ENCODE assay signal across 9 mouse cellular contexts in the genomic region with DNA sequence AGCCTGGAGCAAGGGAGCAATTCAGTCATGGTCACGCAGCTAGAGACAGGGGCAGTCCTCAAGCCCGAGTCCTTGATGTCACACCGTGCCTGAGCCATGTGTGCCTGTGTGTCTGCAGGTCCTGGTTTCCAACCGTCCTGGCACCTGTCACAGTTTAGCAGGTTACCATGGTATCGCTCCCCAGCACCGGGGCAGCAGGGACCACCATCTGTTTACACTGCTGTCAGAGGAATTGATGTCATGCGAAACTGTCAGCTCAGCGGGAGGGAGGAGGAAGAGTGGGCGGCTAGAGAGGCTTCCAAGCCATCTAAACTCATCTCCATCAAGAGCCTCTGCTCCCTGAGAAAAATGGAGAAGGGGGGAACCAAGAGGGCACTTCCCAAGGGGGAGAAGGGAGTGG.
DNase-seq lines count a peak whose midpoint lies in the region; ATAC-seq and TF ChIP-seq lines count a peak whose summit lies in the region.
"Had no signal": no experiment of that assay in that cellular context is flagged by ENCODE, and none has a peak within 500 bp of the region (broad histone marks: within the 10 kb centered on the region; RNA-seq: fewer than 3 reads in every experiment).

No protein-coding gene starts in this region.

- no peak overlapping the region for H3K4me2 ChIP-seq in embryonic facial prominence, embryonic 15.5 days (replicated peaks)
- no peak overlapping the region for H3K4me2 ChIP-seq in neural tube, embryonic 13.5 days
- no peak overlapping the region for H3K4me2 ChIP-seq in liver, postnatal 0 days (ENCODE audit: low read depth, low read length)
- no peak overlapping the region for H3K4me2 ChIP-seq in kidney, embryonic 15.5 days

- 0 out of 2 replicates have a peak, but pooled peaks have one; percentile 51 for ATAC-seq in embryonic facial prominence, embryonic 15.5 days (ENCODE audit: insufficient number of reproducible peaks, low FRiP score, low TSS enrichment, low read depth)
- peak; percentile 66; the same call in 1 of the 2 replicates for ATAC-seq in neural tube, embryonic 13.5 days (ENCODE audit: low read depth)
- no peak for ATAC-seq in liver, postnatal 0 days
- no peak for ATAC-seq in kidney, embryonic 15.5 days (replicated peaks; ENCODE audit: low FRiP score)

- no peaks in the 10 kb centered on the region for H3K27me3 ChIP-seq in embryonic facial prominence, embryonic 15.5 days
- H3K27me3 ChIP-seq in neural tube, embryonic 13.5 days, result no peaks in the 10 kb centered on the region
- H3K27me3 ChIP-seq in liver, postnatal 0 days (ENCODE audit: insufficient read depth, low read length), result 0 out of 2 replicates have a peak, but pooled peaks cover 3% of the 10 kb centered on the region
- H3K27me3 ChIP-seq in kidney, embryonic 15.5 days, result no peaks in the 10 kb centered on the region

- H3K4me3 ChIP-seq in embryonic facial prominence, embryonic 15.5 days (replicated peaks), result no peak overlapping the region
- no peak overlapping the region for H3K4me3 ChIP-seq in neural tube, embryonic 13.5 days
- H3K4me3 ChIP-seq in liver, postnatal 0 days (ENCODE audit: low read depth, low read length), result no peak overlapping the region
- no peak overlapping the region for H3K4me3 ChIP-seq in kidney, embryonic 15.5 days (replicated peaks)

- no peak overlapping the region for H3K9ac ChIP-seq in embryonic facial prominence, embryonic 15.5 days
- no peak overlapping the region for H3K9ac ChIP-seq in neural tube, embryonic 13.5 days
- no peak overlapping the region for H3K9ac ChIP-seq in liver, postnatal 0 days (replicated peaks)
- H3K9ac ChIP-seq in kidney, embryonic 15.5 days, result no peak overlapping the region

- WGBS in embryonic facial prominence, embryonic 15.5 days, result 24% methylated on average over 9 of the region's 9 CpGs
- WGBS in neural tube, embryonic 13.5 days, result 15% methylated on average over 9 of the region's 9 CpGs
- WGBS in liver, postnatal 0 days (ENCODE audit: insufficient replicate concordance), result 16% methylated on average over 8 of the region's 9 CpGs
- 22% methylated on average over 9 of the region's 9 CpGs for whole genome bisulfite sequencing in kidney, embryonic 15.5 days

- TF ChIP-seq CTCF in liver, postnatal 0 days (IDR thresholded peaks at IDR 0.05; ENCODE audit: low read depth), result no peak

- TF ChIP-seq EP300 in liver, postnatal 0 days (IDR thresholded peaks at IDR 0.05; ENCODE audit: low read depth), result no peak

- peak; percentile 96 to 97 for DNase-seq in cerebellum, postnatal 10 days
- DNase-seq in layer of hippocampus, adult 9-10 months (ENCODE audit: low spot score), result peak; percentile 73
- no peak for DNase-seq in liver, postnatal 0 days
- DNase-seq in adrenal gland, adult 18-20 months (ENCODE audit: low spot score in 2 of 2), result no peak
- DNase-seq: kidney, adult 8-10 months; lung, adult 18-20 months had no signal

- H3K4me1 ChIP-seq in embryonic facial prominence, embryonic 15.5 days, result no peaks in the 10 kb centered on the region
- H3K4me1 ChIP-seq in neural tube, embryonic 13.5 days (replicated peaks), result peaks cover 19% of the 10 kb centered on the region
- H3K4me1 ChIP-seq in liver, postnatal 0 days (ENCODE audit: insufficient read depth), result no peaks in the 10 kb centered on the region
- H3K4me1 ChIP-seq in kidney, embryonic 15.5 days, result no peaks in the 10 kb centered on the region

- H3K27ac ChIP-seq in embryonic facial prominence, embryonic 15.5 days (replicated peaks), result no peak overlapping the region
- H3K27ac ChIP-seq in neural tube, embryonic 13.5 days (replicated peaks), result peak overlapping the region; percentile 61
- H3K27ac ChIP-seq in liver, postnatal 0 days (ENCODE audit: low read depth), result no peak overlapping the region
- no peak overlapping the region for H3K27ac ChIP-seq in kidney, embryonic 15.5 days

- H3K36me3 ChIP-seq in embryonic facial prominence, embryonic 15.5 days, result no peaks in the 10 kb centered on the region
- no peaks in the 10 kb centered on the region for H3K36me3 ChIP-seq in neural tube, embryonic 13.5 days
- no peaks in the 10 kb centered on the region for H3K36me3 ChIP-seq in liver, postnatal 0 days (replicated peaks; ENCODE audit: insufficient read depth, low read length)
- H3K36me3 ChIP-seq in kidney, embryonic 15.5 days, result no peaks in the 10 kb centered on the region

- H3K9me3 ChIP-seq in embryonic facial prominence, embryonic 15.5 days (replicated peaks), result no peaks in the 10 kb centered on the region
- no peaks in the 10 kb centered on the region for H3K9me3 ChIP-seq in neural tube, embryonic 13.5 days
- H3K9me3 ChIP-seq in liver, postnatal 0 days (ENCODE audit: low read length), result no peaks in the 10 kb centered on the region
- no peaks in the 10 kb centered on the region for H3K9me3 ChIP-seq in kidney, embryonic 15.5 days (replicated peaks)

Comparison
In these comparisons a context has a peak if more than half of its experiments do, and no peak if none do; other contexts are left out.
1. DNase-seq: peak in cerebellum, postnatal 10 days (2 of 2) and layer of hippocampus, adult 9-10 months (single experiment); none in liver, postnatal 0 days (single experiment) and adrenal gland, adult 18-20 months (0 of 2).
2. ATAC-seq: peak in embryonic facial prominence, embryonic 15.5 days (single experiment) and neural tube, embryonic 13.5 days (single experiment); none in liver, postnatal 0 days (single experiment) and kidney, embryonic 15.5 days (single experiment).